Mouse (Mus musculus): ENCODE data around the gene Msi2.

Msi2 gene

GRCm38 (mm10) chr11:88557828-88558580, 160.3 kb downstream of the Msi2 start:
- DNase-seq: no peak

DNA sequence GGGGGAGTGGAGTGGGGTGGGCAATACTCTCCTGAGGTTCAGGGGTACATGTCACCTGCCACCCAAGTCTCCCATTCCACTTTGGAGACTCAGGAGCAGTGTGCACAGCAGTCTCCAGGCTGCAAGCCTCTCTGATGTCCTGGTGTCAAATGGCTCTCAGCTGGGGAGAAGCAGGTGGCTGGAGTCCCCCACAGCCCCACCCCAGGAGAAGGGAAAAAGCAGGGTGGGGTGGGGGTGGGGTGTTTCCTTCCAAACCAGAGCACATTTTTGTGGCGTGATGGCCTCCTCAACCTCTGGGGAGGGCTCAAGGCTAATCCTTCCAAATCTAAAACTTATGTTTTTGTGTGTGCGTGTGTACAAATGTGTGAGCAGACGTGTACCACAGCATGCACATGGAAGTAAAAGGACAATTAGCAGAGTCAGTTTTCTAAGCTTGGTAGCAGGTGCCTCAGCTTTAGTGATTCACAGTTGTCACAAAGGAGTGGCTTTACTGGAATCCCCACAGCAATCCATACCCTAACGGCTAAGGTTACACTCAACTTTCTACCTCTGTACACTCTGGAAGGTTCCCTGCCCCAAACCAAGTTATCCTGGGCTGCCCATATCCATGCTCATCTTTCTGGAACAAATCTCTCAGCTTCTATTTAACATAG, 161.1 kb downstream of the Msi2 start:
- no peak for DNase-seq

GRCm38 (mm10) chr11:88555902-88556549, 162.3 kb downstream of the Msi2 start:
- peak; percentile 79 for DNase-seq

- no peak for DNase-seq
These were observed 163.0 kb downstream of the Msi2 start for GRCm38 (mm10) chr11:88555232-88555818.

- no peak for DNase-seq
These were observed 164.6 kb downstream of the Msi2 start for GRCm38 (mm10) chr11:88553521-88554310.

DNA sequence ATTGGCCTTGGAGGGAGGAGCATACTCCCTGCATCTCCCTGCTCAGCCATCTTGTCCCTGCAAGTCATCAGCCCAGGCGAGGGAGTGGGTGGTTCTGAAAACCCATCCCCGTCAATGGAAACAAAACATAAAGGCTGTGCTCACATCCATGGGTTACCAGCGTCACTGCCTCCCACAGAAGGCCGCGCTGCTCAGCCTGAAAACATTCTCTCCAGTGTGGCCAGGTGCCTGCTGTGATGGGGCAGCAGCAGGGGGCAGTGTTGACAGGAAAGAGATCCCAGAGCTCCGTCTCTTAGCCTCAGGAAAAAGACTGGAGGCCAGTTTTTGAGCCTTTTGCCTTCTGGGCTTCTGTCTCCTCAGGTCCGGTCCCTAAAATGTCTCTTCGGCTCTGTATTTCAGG, 165.3 kb downstream of the Msi2 start:
- DNase-seq: peak; percentile 81

DNA sequence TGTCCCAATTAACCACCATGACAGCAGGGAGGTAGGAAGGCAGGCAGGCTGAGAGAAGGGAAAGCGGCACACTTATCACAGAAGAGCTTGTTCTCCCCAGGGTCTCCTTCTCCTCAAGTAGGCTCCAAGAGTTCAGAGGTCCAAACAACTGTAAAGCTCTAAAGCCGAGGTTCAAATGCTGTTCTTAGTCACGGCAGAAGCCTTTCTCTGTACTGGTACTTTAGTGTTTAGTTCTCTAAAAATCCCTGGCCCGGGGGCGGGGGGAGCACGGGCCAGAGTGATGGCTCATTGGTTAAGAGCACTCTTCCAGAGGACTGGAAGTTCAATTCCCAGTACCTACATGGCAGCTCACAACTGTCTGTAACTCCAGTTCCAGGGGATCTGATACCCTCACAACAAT, 165.9 kb downstream of the Msi2 start:
- no peak for DNase-seq

- DNase-seq: peak; percentile 58
These were observed 167.3 kb downstream of the Msi2 start for GRCm38 (mm10) chr11:88551034-88551433.

- no peak for DNase-seq
These were observed 168.0 kb downstream of the Msi2 start for GRCm38 (mm10) chr11:88550083-88550907.

- DNase-seq: no peak
These were observed 168.8 kb downstream of the Msi2 start for GRCm38 (mm10) chr11:88549529-88549900.

- DNase-seq: no peak
These were observed 169.3 kb downstream of the Msi2 start for GRCm38 (mm10) chr11:88548832-88549528.

DNA sequence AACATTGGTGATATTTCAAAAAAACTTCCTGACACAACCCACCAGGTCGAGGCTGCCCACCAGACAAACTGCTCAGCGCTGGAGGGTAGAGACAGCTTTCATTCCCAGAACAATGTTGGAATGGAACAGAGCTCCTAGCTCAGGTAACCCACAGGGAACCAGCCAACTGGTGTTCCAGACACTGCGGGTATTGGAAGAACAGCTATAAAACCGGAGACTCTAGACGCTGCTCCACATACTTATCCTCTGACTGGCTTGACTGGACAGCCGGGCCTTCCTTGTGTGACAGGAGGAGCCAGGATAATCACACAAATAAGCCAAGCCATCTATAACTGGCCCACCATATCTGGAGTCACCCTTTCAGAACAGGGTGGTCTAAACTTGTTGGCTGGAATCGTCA, 169.9 kb downstream of the Msi2 start:
- no peak for DNase-seq

DNA sequence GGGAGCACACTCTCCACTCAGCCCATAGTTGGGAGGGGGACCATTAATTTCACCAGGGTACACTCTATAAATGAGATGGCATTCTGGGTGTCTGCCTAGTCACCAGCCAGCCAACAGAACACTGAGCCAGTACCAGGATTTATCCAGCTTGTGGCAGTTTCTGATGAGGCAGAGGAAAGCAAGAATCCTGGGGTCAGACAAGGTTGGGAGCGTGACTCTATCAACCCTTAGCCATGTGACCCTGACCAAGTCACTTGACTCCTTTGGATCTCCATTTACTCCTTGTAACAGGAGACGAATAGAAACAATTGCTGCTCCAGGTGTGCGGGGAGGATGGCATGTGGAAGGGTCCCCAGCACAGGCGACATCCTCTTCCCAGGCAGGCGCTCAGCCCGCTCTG, 174.5 kb downstream of the Msi2 start:
- no peak for DNase-seq

- no peak for DNase-seq
These were observed 175.5 kb downstream of the Msi2 start for GRCm38 (mm10) chr11:88542817-88543216.

- no peak for DNase-seq
These were observed 176.4 kb downstream of the Msi2 start for GRCm38 (mm10) chr11:88541666-88542639.

DNA sequence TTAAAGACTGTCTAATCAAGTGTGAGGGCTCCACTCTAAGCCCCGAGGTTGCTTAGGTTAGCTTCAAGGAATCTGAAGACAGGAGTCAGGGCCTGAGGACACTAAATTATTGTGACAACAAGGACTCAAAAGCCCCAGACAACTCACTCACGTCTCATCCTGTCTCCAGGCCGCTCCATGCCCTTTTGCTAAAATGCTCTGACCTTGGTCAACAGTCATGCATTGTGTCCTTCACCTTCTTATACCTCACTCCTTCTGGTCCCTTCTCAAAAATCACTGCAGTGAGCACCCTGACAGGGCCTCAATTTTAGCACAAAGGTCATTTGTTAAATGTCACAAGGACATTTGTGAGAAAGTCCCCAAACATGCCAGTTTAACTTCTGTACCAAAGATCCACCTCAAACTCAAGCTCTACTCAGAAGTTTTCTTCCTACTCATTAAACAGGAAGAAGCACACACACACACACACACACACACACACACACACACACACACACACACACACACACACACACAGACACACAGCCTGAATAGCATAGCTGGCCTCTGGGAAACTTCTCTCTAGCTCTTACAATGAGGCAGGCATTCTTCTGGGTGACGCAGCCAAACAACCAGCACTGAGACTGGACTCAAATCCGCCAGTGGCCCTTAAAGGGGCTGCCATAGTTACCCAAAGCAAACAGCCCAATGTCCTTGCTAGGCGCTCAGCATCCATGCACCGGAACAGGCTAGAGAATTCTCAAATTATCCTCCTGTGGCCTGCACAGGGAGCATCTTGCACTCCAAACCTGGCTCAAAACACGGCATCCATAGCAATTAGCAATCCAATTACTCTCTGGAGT, 178.5 kb downstream of the Msi2 start:
- DNase-seq: no peak

DNA sequence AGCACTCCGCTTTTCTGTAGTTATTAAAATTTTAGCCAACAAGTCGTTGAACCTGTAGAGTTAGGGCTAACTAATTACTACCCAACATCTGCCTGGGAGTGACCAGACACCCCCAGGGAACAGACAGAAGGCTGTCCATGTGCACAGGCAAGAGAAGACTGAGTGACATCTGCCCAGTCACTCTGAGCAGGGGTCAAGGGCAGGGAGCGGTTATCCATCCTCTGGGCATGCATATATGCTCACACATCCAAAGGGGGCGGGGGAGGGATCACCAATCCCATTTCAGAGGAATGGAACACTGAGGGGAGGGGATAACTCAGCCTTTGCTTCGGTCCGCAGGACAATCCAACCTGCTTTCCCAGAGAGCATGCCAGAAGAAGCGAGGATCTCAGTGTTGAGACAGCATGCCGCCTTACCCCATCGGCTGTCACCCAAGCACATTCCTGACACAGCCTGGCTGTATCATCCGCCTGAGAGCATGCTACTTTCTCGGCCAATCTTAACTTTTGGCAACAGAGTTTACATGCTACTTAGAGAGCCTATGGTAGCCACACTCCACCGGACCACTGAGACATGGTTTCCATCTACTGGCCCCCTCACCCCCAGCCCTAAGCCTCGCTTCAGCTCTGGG, 179.5 kb downstream of the Msi2 start:
- no peak for DNase-seq

- no peak for DNase-seq
These were observed 181.0 kb downstream of the Msi2 start for GRCm38 (mm10) chr11:88537344-88537743.

DNA sequence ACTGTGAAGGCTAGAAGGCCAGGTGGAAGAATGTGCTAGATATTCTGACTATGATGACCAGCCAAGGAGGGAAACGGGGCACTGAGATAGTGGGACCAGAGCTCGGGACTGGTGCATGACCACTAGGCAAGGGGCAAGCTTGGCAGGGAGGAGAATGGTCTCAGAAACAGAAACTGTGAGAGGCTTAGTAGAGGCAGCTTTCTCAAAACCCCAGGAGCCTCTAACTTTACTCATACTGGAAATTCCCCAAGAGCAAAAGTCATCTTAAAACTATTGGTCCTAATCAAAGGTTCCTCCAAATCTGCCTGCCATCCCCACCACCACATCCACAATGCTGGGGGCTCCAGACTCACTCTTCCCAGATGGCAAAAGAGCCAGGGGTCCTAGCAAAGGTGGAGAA, 181.5 kb downstream of the Msi2 start:
- no peak for DNase-seq
